Mouse (Mus musculus) small intestine, adult 2 months (tissue): Measurements from ENCODE around the gene Prkacb. TPM values are rescaled to one million over a fixed set of nuclear protein-coding genes. Genes with fewer than 3 reads are reported as not detected.

Experiments used
- H3K27ac ChIP-seq: fragments of 200-500 bp; 2 replicates; pipeline ENCODE4 v1.5.1; 2012; ENCODE audit warnings: low read depth, low read length, control low read depth, inconsistent platforms; ENCODE audit not compliant: insufficient read depth
- H3K27me3 ChIP-seq: fragments of 200-500 bp; 2 replicates; pipeline ENCODE4 v1.6.1; 2012; ENCODE audit warnings: mild to moderate bottlenecking, moderate library complexity, low read length, inconsistent platforms; ENCODE audit not compliant: control insufficient read depth, insufficient read depth
- H3K36me3 ChIP-seq: fragments of 200-500 bp; 2 replicates; pipeline ENCODE4 v1.6.1; 2012; ENCODE audit warnings: mild to moderate bottlenecking, low read length, control low read depth, inconsistent platforms; ENCODE audit not compliant: control insufficient read depth, insufficient read depth
- H3K4me1 ChIP-seq: fragments of 200-500 bp; 2 replicates; pipeline ENCODE4 v1.6.1; 2012; ENCODE audit warnings: low read length, inconsistent platforms, mixed read lengths; ENCODE audit not compliant: control insufficient read depth, insufficient read depth, insufficient read length
- H3K4me3 ChIP-seq: fragments of 200-500 bp; 2 replicates; pipeline ENCODE4 v1.5.1; 2012; ENCODE audit warnings: low read depth, mild to moderate bottlenecking, control low read depth, inconsistent platforms, low read length, moderate library complexity
- CTCF ChIP-seq: fragments of 200-500 bp; IDR thresholded peaks from 2 replicates; pipeline ENCODE4 v1.5.1; 2012; ENCODE audit warnings: low read depth, mild to moderate bottlenecking, control low read depth, inconsistent platforms, low read length, moderate library complexity, mixed read lengths; ENCODE audit not compliant: insufficient replicate concordance, insufficient read length; ENCODE audit errors: extremely low read depth
- POLR2A ChIP-seq: fragments of 200-500 bp; IDR thresholded peaks from 2 replicates; pipeline ENCODE4 v1.6.1; 2012; ENCODE audit warnings: low read depth, mild to moderate bottlenecking, control low read depth, inconsistent platforms, low read length, moderate library complexity
- WGBS: fragments of 180-500 bp; shearing (Covaris S2); methylation state at CpG from one replicate; pipeline ENCODE4 v1.1.7; 2018; 5-methylcytosine and 5-hydroxymethylcytosine counted together
- polyA plus RNA-seq: library from polyadenylated mRNA; depleted of rRNA; stranded (reverse); fragments of >200 nt; gene quantifications from 2 replicates; pipeline ENCODE4 v1.2.3, GENCODE M21; 2012

The Prkacb gene
- polyA plus RNA-seq, 1 experiment: 7.1 TPM

- H3K4me1 ChIP-seq: no peaks in the 10 kb centered on the region
- WGBS: 72% methylated on average over 4 of the region's 4 CpGs
- no peaks in the 10 kb centered on the region for H3K27me3 ChIP-seq
- TF ChIP-seq CTCF (no peak), POLR2A (no peak)
- H3K36me3 ChIP-seq: no peaks in the 10 kb centered on the region
- no peak overlapping the region for H3K4me3 ChIP-seq
- no peak overlapping the region for H3K27ac ChIP-seq
These were observed 93.1 kb downstream of the Prkacb start for GRCm38 (mm10) chr3:146719696-146720095.

- TF ChIP-seq POLR2A (no peak), CTCF (no peak)
- Histone ChIP-seq H3K4me1 (no peaks in the 10 kb centered on the region), H3K4me3 (no peak overlapping the region), H3K27ac (no peak overlapping the region), H3K27me3 (no peaks in the 10 kb centered on the region), H3K36me3 (no peaks in the 10 kb centered on the region)
- WGBS: 34% methylated on average over 5 of the region's 5 CpGs
These were observed 94.5 kb downstream of the Prkacb start for GRCm38 (mm10) chr3:146718251-146718650.

- Histone ChIP-seq H3K4me1 (no peaks in the 10 kb centered on the region), H3K27me3 (no peaks in the 10 kb centered on the region), H3K36me3 (no peaks in the 10 kb centered on the region), H3K4me3 (no peak overlapping the region), H3K27ac (no peak overlapping the region)
- 69% methylated on average over 7 of the region's 7 CpGs for WGBS
- no peak for TF ChIP-seq CTCF
- no peak for TF ChIP-seq POLR2A
These were observed 100.5 kb downstream of the Prkacb start for GRCm38 (mm10) chr3:146712305-146712704.

GRCm38 (mm10) chr3:146711559-146711958 lies 101.2 kb downstream of the Prkacb start:
- 44% methylated on average over 6 of the region's 6 CpGs for WGBS
- TF ChIP-seq POLR2A (no peak), CTCF (no peak)
- Histone ChIP-seq H3K4me1 (no peaks in the 10 kb centered on the region), H3K27me3 (no peaks in the 10 kb centered on the region), H3K4me3 (no peak overlapping the region), H3K27ac (no peak overlapping the region), H3K36me3 (no peaks in the 10 kb centered on the region)

DNA sequence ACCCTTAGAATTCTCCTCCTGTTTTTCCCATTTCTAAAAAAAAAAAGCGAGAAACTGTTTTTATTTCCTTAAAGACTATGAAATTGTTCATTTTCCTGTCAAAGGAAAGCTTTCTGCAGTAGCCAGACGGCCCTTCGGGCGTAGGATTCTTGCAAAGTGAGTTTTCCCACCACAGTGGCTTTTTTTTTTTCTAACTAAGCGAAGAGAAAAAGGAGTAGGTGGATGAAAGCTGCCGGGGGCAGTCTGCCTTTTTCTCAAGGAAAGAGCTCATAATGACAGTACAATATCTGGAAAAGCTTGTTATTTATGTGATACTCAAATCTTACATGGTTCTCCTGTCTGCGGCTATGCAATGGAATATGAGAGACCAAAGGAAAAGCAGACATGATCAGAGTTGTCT lies 101.7 kb downstream of the Prkacb start:
- Histone ChIP-seq H3K27ac (no peak overlapping the region), H3K4me3 (no peak overlapping the region), H3K27me3 (no peaks in the 10 kb centered on the region), H3K4me1 (no peaks in the 10 kb centered on the region), H3K36me3 (no peaks in the 10 kb centered on the region)
- no peak for TF ChIP-seq POLR2A
- no peak for TF ChIP-seq CTCF
- WGBS: 81% methylated on average over 7 of the region's 7 CpGs

GRCm38 (mm10) chr3:146709086-146709485 lies 103.7 kb downstream of the Prkacb start:
- Histone ChIP-seq H3K27me3 (no peaks in the 10 kb centered on the region), H3K27ac (no peak overlapping the region), H3K4me3 (no peak overlapping the region), H3K36me3 (no peaks in the 10 kb centered on the region), H3K4me1 (no peaks in the 10 kb centered on the region)
- WGBS: 85% methylated on average over 1 of the region's 1 CpGs
- TF ChIP-seq CTCF: no peak
- TF ChIP-seq POLR2A: no peak

DNA sequence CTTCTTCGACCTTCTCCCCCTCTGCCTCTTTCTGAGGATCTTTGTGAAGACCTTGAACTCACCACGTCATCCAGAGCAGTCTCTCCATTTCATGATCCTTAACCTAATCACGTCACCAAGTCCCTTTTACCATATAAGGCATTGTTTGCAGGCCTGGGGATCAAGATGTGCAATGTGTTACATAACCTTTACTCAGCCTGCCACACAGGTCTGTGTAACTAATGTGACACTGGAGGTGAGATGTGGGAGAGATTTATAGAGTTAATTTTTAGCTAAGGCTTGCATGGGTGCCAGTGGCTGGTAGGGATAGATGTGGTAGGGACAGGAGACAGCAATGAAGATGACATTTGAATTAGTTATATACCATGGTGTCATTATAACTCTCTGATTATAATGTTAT lies 104.4 kb downstream of the Prkacb start:
- no peak overlapping the region for H3K4me3 ChIP-seq
- TF ChIP-seq POLR2A: no peak
- no peak for TF ChIP-seq CTCF
- H3K27me3 ChIP-seq: no peaks in the 10 kb centered on the region
- no peaks in the 10 kb centered on the region for H3K4me1 ChIP-seq
- H3K27ac ChIP-seq: no peak overlapping the region
- H3K36me3 ChIP-seq: no peaks in the 10 kb centered on the region
- 31% methylated on average over 3 of the region's 3 CpGs for WGBS

GRCm38 (mm10) chr3:146704099-146704498 lies 108.7 kb downstream of the Prkacb start:
- Histone ChIP-seq H3K27me3 (no peaks in the 10 kb centered on the region), H3K4me1 (no peaks in the 10 kb centered on the region), H3K4me3 (no peak overlapping the region), H3K36me3 (no peaks in the 10 kb centered on the region), H3K27ac (no peak overlapping the region)
- TF ChIP-seq POLR2A: no peak
- no peak for TF ChIP-seq CTCF
- 46% methylated on average over 4 of the region's 4 CpGs for WGBS
